Mouse (Mus musculus) small intestine, adult 2 months (tissue): ENCODE data around the gene Hal. TPM values are rescaled to one million over a fixed set of nuclear protein-coding genes. Genes with fewer than 3 reads are reported as not detected.
"Not testable (repeated sequence)": the region's sequence is repeated elsewhere in the genome, so short reads cannot be mapped to it uniquely, and the experiment has no call there.

Source experiments
- H3K27ac ChIP-seq: fragments of 200-500 bp; 2 replicates; pipeline ENCODE4 v1.5.1; 2012; ENCODE audit warnings: low read depth, low read length, control low read depth, inconsistent platforms; ENCODE audit not compliant: insufficient read depth
- H3K27me3 ChIP-seq: fragments of 200-500 bp; 2 replicates; pipeline ENCODE4 v1.6.1; 2012; ENCODE audit warnings: mild to moderate bottlenecking, moderate library complexity, low read length, inconsistent platforms; ENCODE audit not compliant: control insufficient read depth, insufficient read depth
- H3K36me3 ChIP-seq: fragments of 200-500 bp; 2 replicates; pipeline ENCODE4 v1.6.1; 2012; ENCODE audit warnings: mild to moderate bottlenecking, low read length, control low read depth, inconsistent platforms; ENCODE audit not compliant: control insufficient read depth, insufficient read depth
- H3K4me1 ChIP-seq: fragments of 200-500 bp; 2 replicates; pipeline ENCODE4 v1.6.1; 2012; ENCODE audit warnings: low read length, inconsistent platforms, mixed read lengths; ENCODE audit not compliant: control insufficient read depth, insufficient read depth, insufficient read length
- H3K4me3 ChIP-seq: fragments of 200-500 bp; 2 replicates; pipeline ENCODE4 v1.5.1; 2012; ENCODE audit warnings: low read depth, mild to moderate bottlenecking, control low read depth, inconsistent platforms, low read length, moderate library complexity
- CTCF ChIP-seq: fragments of 200-500 bp; IDR thresholded peaks from 2 replicates; pipeline ENCODE4 v1.5.1; 2012; ENCODE audit warnings: low read depth, mild to moderate bottlenecking, control low read depth, inconsistent platforms, low read length, moderate library complexity, mixed read lengths; ENCODE audit not compliant: insufficient replicate concordance, insufficient read length; ENCODE audit errors: extremely low read depth
- POLR2A ChIP-seq: fragments of 200-500 bp; IDR thresholded peaks from 2 replicates; pipeline ENCODE4 v1.6.1; 2012; ENCODE audit warnings: low read depth, mild to moderate bottlenecking, control low read depth, inconsistent platforms, low read length, moderate library complexity
- WGBS: fragments of 180-500 bp; shearing (Covaris S2); methylation state at CpG from one replicate; pipeline ENCODE4 v1.1.7; 2018; 5-methylcytosine and 5-hydroxymethylcytosine counted together
- polyA plus RNA-seq: library from polyadenylated mRNA; depleted of rRNA; stranded (reverse); fragments of >200 nt; gene quantifications from 2 replicates; pipeline ENCODE4 v1.2.3, GENCODE M21; 2012

Hal gene
- polyA plus RNA-seq, 1 experiment = 2.8 TPM

DNA sequence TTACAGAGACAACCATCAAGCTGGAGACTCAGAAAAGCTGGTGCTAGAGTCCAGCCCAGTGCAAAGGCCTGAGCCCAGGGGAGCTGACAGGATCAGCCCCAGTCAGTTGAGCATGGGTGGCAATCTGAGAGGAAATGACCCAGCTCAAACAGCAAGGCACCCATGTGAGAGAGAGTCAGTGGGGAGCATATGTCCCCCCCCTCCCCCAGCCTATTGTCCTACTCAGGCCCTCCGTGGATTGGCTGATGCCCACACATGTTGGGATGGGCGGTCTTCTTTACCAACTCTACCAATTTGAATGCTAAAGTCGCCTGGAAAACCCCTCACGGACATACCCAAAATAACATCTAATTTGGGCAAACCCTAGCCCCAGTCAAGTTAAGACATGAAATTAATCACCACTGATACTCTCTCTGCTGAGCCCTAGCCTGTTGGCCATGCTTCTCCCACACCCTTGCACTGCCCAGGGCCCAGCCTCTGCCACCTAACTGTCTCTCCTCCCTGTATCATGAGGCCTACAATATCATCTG, 59.2 kb downstream of the Hal start:
- Histone ChIP-seq H3K27ac (no peak overlapping the region), H3K27me3 (no peaks in the 10 kb centered on the region), H3K4me1 (no peaks in the 10 kb centered on the region), H3K4me3 (no peak overlapping the region), H3K36me3 (no peaks in the 10 kb centered on the region)
- 90% methylated on average over 4 of the region's 4 CpGs for WGBS
- TF ChIP-seq POLR2A (no peak), CTCF (no peak)

DNA sequence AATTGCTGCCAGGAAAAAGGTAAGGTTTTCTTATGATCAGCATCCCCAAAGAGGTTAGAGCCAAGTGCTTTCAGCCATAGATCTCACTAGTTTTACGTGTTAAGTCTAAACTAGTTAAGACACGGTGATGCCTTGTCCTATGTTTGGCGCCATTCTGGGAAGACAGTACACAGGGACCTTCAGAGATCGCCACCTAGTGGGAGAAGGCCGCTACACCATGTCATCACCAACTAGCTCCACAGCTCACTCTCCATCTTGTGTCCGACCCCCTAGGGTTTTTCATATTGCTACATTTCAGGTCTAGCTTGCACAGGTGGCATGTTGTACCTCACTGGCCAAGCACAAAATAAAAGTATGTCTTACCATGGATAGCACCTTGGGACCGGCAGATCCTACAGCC, 60.4 kb downstream of the Hal start:
- TF ChIP-seq CTCF (peak; percentile 94), POLR2A (no peak)
- 9% methylated on average over 7 of the region's 7 CpGs for WGBS
- H3K27me3 ChIP-seq = no peaks in the 10 kb centered on the region
- H3K4me1 ChIP-seq = no peaks in the 10 kb centered on the region
- H3K36me3 ChIP-seq = no peaks in the 10 kb centered on the region
- no peak overlapping the region for H3K4me3 ChIP-seq
- no peak overlapping the region for H3K27ac ChIP-seq

DNA sequence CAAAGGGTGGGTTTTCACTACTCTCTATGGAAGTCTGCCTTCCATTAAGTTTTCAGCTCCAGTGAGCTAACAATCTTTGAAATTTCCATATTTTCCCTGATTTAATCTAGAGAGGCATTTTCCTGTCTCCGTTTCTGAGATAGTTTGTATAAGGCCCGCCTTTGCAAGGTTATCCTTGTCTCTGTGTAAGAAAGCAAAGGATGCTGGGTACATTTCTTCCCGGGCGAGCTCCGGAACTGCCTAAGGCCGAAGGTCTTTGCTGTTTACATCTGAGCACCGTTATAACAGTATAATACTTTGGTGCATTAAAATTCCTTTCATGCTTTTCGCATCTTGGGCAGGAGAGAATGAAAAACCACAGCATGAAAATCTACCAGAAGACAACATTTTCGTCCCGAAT, 61.3 kb downstream of the Hal start:
- no peak for TF ChIP-seq POLR2A
- no peak for TF ChIP-seq CTCF
- H3K4me3 ChIP-seq = no peak overlapping the region
- 43% methylated on average over 10 of the region's 10 CpGs for WGBS
- no peaks in the 10 kb centered on the region for H3K27me3 ChIP-seq
- no peaks in the 10 kb centered on the region for H3K36me3 ChIP-seq
- H3K4me1 ChIP-seq = no peaks in the 10 kb centered on the region
- H3K27ac ChIP-seq = no peak overlapping the region

DNA sequence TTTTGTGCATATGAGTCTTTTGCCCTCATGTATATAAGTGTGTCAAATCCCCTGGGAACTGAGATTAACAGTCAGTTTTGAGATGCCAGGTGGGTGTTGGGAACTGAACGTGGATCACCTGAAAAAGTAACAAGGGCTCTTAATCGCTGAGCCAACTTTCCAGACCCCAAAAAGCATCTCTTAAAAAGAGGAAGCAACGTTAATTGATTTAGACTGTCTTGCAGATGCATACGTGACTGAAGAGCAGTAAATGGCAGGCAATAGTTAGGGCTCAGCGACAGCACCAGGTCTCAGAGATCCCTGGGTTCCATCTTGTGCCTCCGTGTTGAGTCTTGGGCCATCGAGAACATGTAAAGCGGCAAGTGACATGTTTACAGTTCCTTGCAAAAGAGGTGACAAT, 64.0 kb downstream of the Hal start:
- Histone ChIP-seq H3K27ac (no peak overlapping the region), H3K4me3 (no peak overlapping the region), H3K36me3 (no peaks in the 10 kb centered on the region), H3K27me3 (no peaks in the 10 kb centered on the region), H3K4me1 (no peaks in the 10 kb centered on the region)
- WGBS = 82% methylated on average over 8 of the region's 8 CpGs
- TF ChIP-seq CTCF (no peak), POLR2A (no peak)

DNA sequence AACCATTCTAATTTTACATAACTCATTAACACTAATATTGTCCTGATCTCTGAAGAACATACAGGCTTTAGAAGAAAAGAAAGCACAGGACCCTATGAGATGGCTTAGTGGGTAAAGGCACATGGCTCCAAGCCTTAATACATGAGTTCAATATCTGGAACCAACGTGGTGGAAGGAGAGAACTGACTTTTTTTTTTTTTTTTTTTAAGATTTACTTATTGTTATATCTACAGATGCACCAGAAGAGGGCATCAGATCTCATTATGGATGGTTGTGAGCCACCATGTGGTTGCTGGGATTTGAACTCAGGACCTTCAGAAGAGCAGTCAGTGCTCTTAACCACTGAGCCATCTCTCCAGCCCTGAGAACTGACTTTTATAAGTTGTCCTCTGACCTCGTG, 69.4 kb downstream of the Hal start:
- H3K4me1 ChIP-seq, H3K4me3 ChIP-seq, H3K27me3 ChIP-seq, H3K36me3 ChIP-seq, H3K27ac ChIP-seq: not testable (repeated sequence)
- 63% methylated on average over 2 of the region's 2 CpGs for WGBS

DNA sequence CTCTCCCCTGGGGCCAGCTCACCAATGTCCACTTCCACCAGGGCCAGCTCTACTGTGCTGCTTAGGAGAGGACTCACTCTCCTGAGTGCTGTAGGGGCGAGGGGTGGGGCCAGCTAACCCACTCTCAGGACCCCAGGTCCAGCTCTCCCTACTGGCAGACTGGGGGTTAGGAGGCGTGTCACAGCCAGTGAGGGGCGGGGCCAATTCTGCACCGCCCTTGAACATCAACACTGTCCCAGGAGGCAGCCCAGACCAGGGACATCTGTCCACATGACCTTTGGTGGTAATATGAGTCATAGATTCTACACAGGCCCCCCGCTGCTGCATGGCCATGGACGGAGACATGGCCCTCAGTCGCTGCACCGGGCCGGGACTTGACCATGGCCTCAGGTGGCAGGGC, 71.2 kb downstream of the Hal start:
- TF ChIP-seq POLR2A (no peak), CTCF (no peak)
- no peaks in the 10 kb centered on the region for H3K4me1 ChIP-seq
- WGBS = 62% methylated on average over 9 of the region's 9 CpGs
- H3K4me3 ChIP-seq = no peak overlapping the region
- no peaks in the 10 kb centered on the region for H3K36me3 ChIP-seq
- H3K27me3 ChIP-seq = no peaks in the 10 kb centered on the region
- H3K27ac ChIP-seq = no peak overlapping the region

DNA sequence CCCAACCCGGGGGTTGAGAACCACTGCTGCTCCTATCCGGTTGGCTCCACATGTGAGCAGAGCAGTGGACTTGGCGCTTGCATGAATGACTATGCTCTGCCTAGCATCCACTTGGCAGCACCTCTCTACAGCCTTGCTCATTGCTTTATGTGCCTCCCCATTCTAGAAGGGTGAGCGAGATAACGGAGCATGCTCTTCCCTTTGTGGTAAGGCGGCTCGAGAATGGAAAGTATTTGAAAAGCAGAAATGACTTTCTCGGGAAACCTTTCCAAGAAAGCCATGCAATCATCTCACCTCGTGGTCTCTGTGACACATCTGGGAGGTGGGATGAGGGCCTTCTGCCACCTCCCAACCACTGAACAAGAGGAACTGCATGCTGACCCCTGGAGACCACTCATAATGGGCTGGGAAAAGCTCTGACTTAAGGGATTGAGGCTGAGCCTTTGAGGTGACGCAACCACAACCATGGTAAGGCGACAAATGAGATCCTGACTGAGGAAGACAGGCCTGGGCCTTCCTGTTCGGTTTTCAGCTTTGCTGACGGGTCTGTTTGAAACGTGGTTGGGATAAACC, 76.0 kb downstream of the Hal start:
- Histone ChIP-seq H3K27me3 (no peaks in the 10 kb centered on the region), H3K4me1 (no peaks in the 10 kb centered on the region), H3K27ac (no peak overlapping the region), H3K4me3 (no peak overlapping the region), H3K36me3 (no peaks in the 10 kb centered on the region)
- WGBS = 70% methylated on average over 14 of the region's 14 CpGs
- TF ChIP-seq POLR2A (no peak), CTCF (no peak)
